Mouse (Mus musculus): ENCODE measurements around the gene Ctsd. TPM values are rescaled to one million over a fixed set of nuclear protein-coding genes. Genes with fewer than 3 reads are reported as not detected.
"Not testable (repeated sequence)": the region's sequence is repeated elsewhere in the genome, so short reads cannot be mapped to it uniquely, and the experiment has no call there.

Gene Ctsd
- total and polyA plus RNA-seq, 3 experiments: 64.7 to 1,036 (median 133) TPM

- DNase-seq (ENCODE audit: low spot score) (no peak), ATAC-seq (ENCODE audit: extremely low read depth, insufficient number of reproducible peaks, low FRiP score, poor library complexity, severe bottlenecking) (no peak)
- H3K4me1 ChIP-seq (ENCODE audit: insufficient read depth, low read depth, low read length): peaks cover 44% of the 10 kb centered on the region
- no peaks in the 10 kb centered on the region for H3K36me3 ChIP-seq (replicated peaks)
- TF ChIP-seq GATA2 (IDR thresholded peaks at IDR 0.05; ENCODE audit: borderline replicate concordance, low read depth, low read length): no peak
- no peak for TF ChIP-seq GATA1 (IDR thresholded peaks at IDR 0.05; ENCODE audit: borderline replicate concordance, low read length)
- no peak for TF ChIP-seq POLR2AphosphoS5 (IDR thresholded peaks at IDR 0.05; ENCODE audit: insufficient replicate concordance, low read depth, low read length)
- TF ChIP-seq TAL1 (conservative IDR thresholded peaks at IDR 0.05; ENCODE audit: low read depth, low read length): no peak
- no peak for TF ChIP-seq CTCF (IDR thresholded peaks at IDR 0.05; ENCODE audit: low read depth, low read length)
- H3K27me3 ChIP-seq (ENCODE audit: insufficient read depth, low read length): no peaks in the 10 kb centered on the region
- no peaks in the 10 kb centered on the region for H3K9me3 ChIP-seq (replicated peaks)
- H3K4me3 ChIP-seq (ENCODE audit: low read depth, low read length): no peak overlapping the region
Observed at GRCm38 (mm10) chr7:142407935-142408334, 20.1 kb upstream of the Ctsd start.

GRCm38 (mm10) chr7:142405134-142405533, 17.3 kb upstream of the Ctsd start:
- H3K9me3 ChIP-seq (replicated peaks); DNase-seq (ENCODE audit: low spot score); ATAC-seq (ENCODE audit: extremely low read depth, insufficient number of reproducible peaks, low FRiP score, poor library complexity, severe bottlenecking); H3K36me3 ChIP-seq (replicated peaks); H3K4me3 ChIP-seq (ENCODE audit: low read depth, low read length); H3K27me3 ChIP-seq (ENCODE audit: insufficient read depth, low read length): not testable (repeated sequence)
- H3K4me1 ChIP-seq (ENCODE audit: insufficient read depth, low read depth, low read length): peaks cover 56% of the 10 kb centered on the region

GRCm38 (mm10) chr7:142403591-142403990, 15.8 kb upstream of the Ctsd start:
- TF ChIP-seq TAL1 (conservative IDR thresholded peaks at IDR 0.05; ENCODE audit: low read depth, low read length): no peak
- no peak for TF ChIP-seq POLR2AphosphoS5 (IDR thresholded peaks at IDR 0.05; ENCODE audit: insufficient replicate concordance, low read depth, low read length)
- Histone ChIP-seq H3K27me3 (ENCODE audit: insufficient read depth, low read length) (no peaks in the 10 kb centered on the region), H3K4me1 (ENCODE audit: insufficient read depth, low read depth, low read length) (peaks cover 62% of the 10 kb centered on the region), H3K9me3 (replicated peaks) (no peaks in the 10 kb centered on the region), H3K4me3 (ENCODE audit: low read depth, low read length) (no peak overlapping the region), H3K36me3 (replicated peaks) (no peaks in the 10 kb centered on the region)
- ATAC-seq (ENCODE audit: extremely low read depth, insufficient number of reproducible peaks, low FRiP score, poor library complexity, severe bottlenecking) (peak; percentile 59; the same call in 1 of the 2 replicates), DNase-seq (ENCODE audit: low spot score) (no peak)

- Histone ChIP-seq H3K4me1 (ENCODE audit: insufficient read depth, low read depth, low read length) (peaks cover 81% of the 10 kb centered on the region), H3K4me3 (ENCODE audit: low read depth, low read length) (no peak overlapping the region), H3K36me3 (replicated peaks) (no peaks in the 10 kb centered on the region), H3K9me3 (replicated peaks) (no peaks in the 10 kb centered on the region), H3K27me3 (ENCODE audit: insufficient read depth, low read length) (no peaks in the 10 kb centered on the region)
- no peak for DNase-seq (ENCODE audit: low spot score)
- ATAC-seq (ENCODE audit: extremely low read depth, insufficient number of reproducible peaks, low FRiP score, poor library complexity, severe bottlenecking): no peak
- TF ChIP-seq TAL1 (conservative IDR thresholded peaks at IDR 0.05; ENCODE audit: low read depth, low read length) (no peak), POLR2AphosphoS5 (IDR thresholded peaks at IDR 0.05; ENCODE audit: insufficient replicate concordance, low read depth, low read length) (no peak), GATA1 (IDR thresholded peaks at IDR 0.05; ENCODE audit: borderline replicate concordance, low read length) (no peak)
Observed at GRCm38 (mm10) chr7:142400750-142401142, 12.9 kb upstream of the Ctsd start.

- no peak for ATAC-seq (ENCODE audit: extremely low read depth, insufficient number of reproducible peaks, low FRiP score, poor library complexity, severe bottlenecking)
- no peak overlapping the region for H3K4me3 ChIP-seq (ENCODE audit: low read depth, low read length)
- H3K4me1 ChIP-seq (ENCODE audit: insufficient read depth, low read depth, low read length): peaks cover 85% of the 10 kb centered on the region
- H3K27me3 ChIP-seq (ENCODE audit: insufficient read depth, low read length): no peaks in the 10 kb centered on the region
- no peak for DNase-seq (ENCODE audit: low spot score)
- no peaks in the 10 kb centered on the region for H3K36me3 ChIP-seq (replicated peaks)
- TF ChIP-seq CTCF (IDR thresholded peaks at IDR 0.05; ENCODE audit: low read depth, low read length) (no peak), TAL1 (conservative IDR thresholded peaks at IDR 0.05; ENCODE audit: low read depth, low read length) (no peak), GATA2 (IDR thresholded peaks at IDR 0.05; ENCODE audit: borderline replicate concordance, low read depth, low read length) (no peak), POLR2AphosphoS5 (IDR thresholded peaks at IDR 0.05; ENCODE audit: insufficient replicate concordance, low read depth, low read length) (no peak), GATA1 (IDR thresholded peaks at IDR 0.05; ENCODE audit: borderline replicate concordance, low read length) (no peak)
- no peaks in the 10 kb centered on the region for H3K9me3 ChIP-seq (replicated peaks)
Observed at GRCm38 (mm10) chr7:142400112-142400749, 12.4 kb upstream of the Ctsd start.

- ATAC-seq (ENCODE audit: extremely low read depth, insufficient number of reproducible peaks, low FRiP score, poor library complexity, severe bottlenecking) (peak; percentile 46; the same call in 1 of the 2 replicates), DNase-seq (ENCODE audit: low spot score) (peak; percentile 61)
- TF ChIP-seq TAL1 (conservative IDR thresholded peaks at IDR 0.05; ENCODE audit: low read depth, low read length): no peak
- TF ChIP-seq CTCF (IDR thresholded peaks at IDR 0.05; ENCODE audit: low read depth, low read length): no peak
- TF ChIP-seq GATA2 (IDR thresholded peaks at IDR 0.05; ENCODE audit: borderline replicate concordance, low read depth, low read length): no peak
- no peak for TF ChIP-seq GATA1 (IDR thresholded peaks at IDR 0.05; ENCODE audit: borderline replicate concordance, low read length)
- TF ChIP-seq POLR2AphosphoS5 (IDR thresholded peaks at IDR 0.05; ENCODE audit: insufficient replicate concordance, low read depth, low read length): no peak
- H3K4me1 ChIP-seq (ENCODE audit: insufficient read depth, low read depth, low read length): peaks cover 89% of the 10 kb centered on the region
- no peaks in the 10 kb centered on the region for H3K36me3 ChIP-seq (replicated peaks)
- H3K27me3 ChIP-seq (ENCODE audit: insufficient read depth, low read length): no peaks in the 10 kb centered on the region
- H3K9me3 ChIP-seq (replicated peaks): no peaks in the 10 kb centered on the region
- no peak overlapping the region; the same call in 1 of the 2 replicates for H3K4me3 ChIP-seq (ENCODE audit: low read depth, low read length)
Observed at GRCm38 (mm10) chr7:142399250-142399649, 11.4 kb upstream of the Ctsd start.

GRCm38 (mm10) chr7:142398052-142398451, 10.2 kb upstream of the Ctsd start:
- TF ChIP-seq POLR2AphosphoS5 (IDR thresholded peaks at IDR 0.05; ENCODE audit: insufficient replicate concordance, low read depth, low read length) (no peak), CTCF (IDR thresholded peaks at IDR 0.05; ENCODE audit: low read depth, low read length) (no peak), GATA1 (IDR thresholded peaks at IDR 0.05; ENCODE audit: borderline replicate concordance, low read length) (no peak), TAL1 (conservative IDR thresholded peaks at IDR 0.05; ENCODE audit: low read depth, low read length) (no peak), GATA2 (IDR thresholded peaks at IDR 0.05; ENCODE audit: borderline replicate concordance, low read depth, low read length) (no peak)
- Histone ChIP-seq H3K4me3 (ENCODE audit: low read depth, low read length) (no peak overlapping the region), H3K27me3 (ENCODE audit: insufficient read depth, low read length) (no peaks in the 10 kb centered on the region), H3K36me3 (replicated peaks) (no peaks in the 10 kb centered on the region), H3K4me1 (ENCODE audit: insufficient read depth, low read depth, low read length) (peaks cover 90% of the 10 kb centered on the region), H3K9me3 (replicated peaks) (no peaks in the 10 kb centered on the region)
- DNase-seq (ENCODE audit: low spot score) (no peak), ATAC-seq (ENCODE audit: extremely low read depth, insufficient number of reproducible peaks, low FRiP score, poor library complexity, severe bottlenecking) (no peak)
